Mouse (Mus musculus) intestine, embryonic 16.5 days (tissue): Measurements from ENCODE around the gene Pafah2. TPM values are rescaled to one million over a fixed set of nuclear protein-coding genes. Genes with fewer than 3 reads are reported as not detected.

Source experiments
- ATAC-seq: fragments of 200-750 bp; cut with Nextera tagmentation; 2 replicates; pipeline ENCODE4 v1.8.0; 2017; ENCODE audit warnings: moderate TSS enrichment, moderate library complexity
- H3K27ac ChIP-seq: fragments of 300-500 bp; sonication (generic); 2 replicates; pipeline ENCODE4 v1.5.1; 2014; ENCODE audit warnings: mild to moderate bottlenecking, low read length
- H3K27me3 ChIP-seq: fragments of 300-500 bp; sonication (generic); replicated peaks from 2 replicates; pipeline ENCODE4 v1.6.1; 2014; ENCODE audit warnings: low read length, control low read depth, mixed read lengths; ENCODE audit not compliant: control insufficient read depth, insufficient read depth
- H3K36me3 ChIP-seq: fragments of 300-500 bp; sonication (generic); 2 replicates; pipeline ENCODE4 v1.6.1; 2014; ENCODE audit warnings: low read length, control low read depth; ENCODE audit not compliant: control insufficient read depth, insufficient read depth
- H3K4me1 ChIP-seq: fragments of 300-500 bp; sonication (generic); 2 replicates; pipeline ENCODE4 v1.6.1; 2014; ENCODE audit warnings: low read length, control low read depth, mixed read lengths; ENCODE audit not compliant: control insufficient read depth, insufficient read depth
- H3K4me2 ChIP-seq: fragments of 300-500 bp; sonication (generic); 2 replicates; pipeline ENCODE4 v1.6.1; 2014; ENCODE audit warnings: low read depth, low read length, control low read depth
- H3K4me3 ChIP-seq: fragments of 300-500 bp; sonication (generic); 2 replicates; pipeline ENCODE4 v1.5.1; 2014; ENCODE audit warnings: mild to moderate bottlenecking, low read length
- H3K9ac ChIP-seq: fragments of 300-500 bp; sonication (generic); 2 replicates; pipeline ENCODE4 v1.6.1; 2014; ENCODE audit warnings: low read depth, low read length
- H3K9me3 ChIP-seq: fragments of 300-500 bp; sonication (generic); 2 replicates; pipeline ENCODE4 v1.6.1; 2016; ENCODE audit warnings: low read length, control low read depth; ENCODE audit not compliant: control insufficient read depth
- WGBS: fragments of 180-500 bp; shearing (Covaris S2); extraction: QIAGEN DNeasy Blood & Tissue Kit; methylation state at CpG from one replicate; pipeline ENCODE4 v1.1.7; 2014; 5-methylcytosine and 5-hydroxymethylcytosine counted together
- polyA plus RNA-seq: library from polyadenylated mRNA; unstranded; fragments of >200 nt; fragmentation: Nextera tagmentation; extraction: Ambion mirVana; gene quantifications from 2 replicates; pipeline ENCODE4 v1.2.1, GENCODE M21; 2015

The Pafah2 gene
- polyA plus RNA-seq, 1 experiment from 2014 or later = 61.6 TPM

DNA sequence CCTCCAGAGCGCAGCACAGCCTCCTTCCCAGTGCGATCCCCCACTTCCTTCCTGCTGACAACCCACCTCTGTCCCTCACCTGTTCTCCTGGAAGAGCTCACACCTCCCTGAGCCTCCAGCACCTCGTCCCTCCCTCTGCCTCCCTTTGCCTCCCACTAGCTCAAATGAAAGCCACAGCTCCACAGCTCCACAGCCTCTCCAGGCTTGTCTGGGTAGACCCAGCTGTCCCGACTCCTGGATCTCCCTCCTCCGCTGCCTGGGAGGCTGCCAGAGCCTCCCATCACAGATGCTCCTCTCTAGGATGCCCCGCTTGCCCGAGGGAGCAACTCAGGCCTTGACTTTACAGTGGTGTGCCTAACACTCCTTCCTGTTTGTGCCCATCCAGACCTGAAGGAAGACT, 29.0 kb downstream of the Pafah2 start:
- H3K4me3 ChIP-seq = no peak overlapping the region
- no peak overlapping the region for H3K27ac ChIP-seq
- peaks cover 9% of the 10 kb centered on the region for H3K36me3 ChIP-seq
- H3K4me2 ChIP-seq = no peak overlapping the region
- no peak overlapping the region for H3K9ac ChIP-seq
- ATAC-seq = no peak
- no peaks in the 10 kb centered on the region for H3K9me3 ChIP-seq
- 68% methylated on average over 7 of the region's 7 CpGs for WGBS
- H3K4me1 ChIP-seq = peaks cover 2% of the 10 kb centered on the region; the same call in 1 of the 2 replicates
- H3K27me3 ChIP-seq = no peaks in the 10 kb centered on the region

- peak; percentile 58; the same call in 1 of the 2 replicates for ATAC-seq
- H3K36me3 ChIP-seq = no peaks in the 10 kb centered on the region
- H3K4me2 ChIP-seq = peak overlapping the region; percentile 25; the same call in 1 of the 2 replicates
- H3K27ac ChIP-seq = peak overlapping the region; percentile 78
- peak overlapping the region; percentile 59 for H3K9ac ChIP-seq
- H3K4me3 ChIP-seq = no peak overlapping the region
- peaks cover 12% of the 10 kb centered on the region for H3K4me1 ChIP-seq
- 29% methylated on average over 23 of the region's 23 CpGs for WGBS
- no peaks in the 10 kb centered on the region for H3K9me3 ChIP-seq
- no peaks in the 10 kb centered on the region for H3K27me3 ChIP-seq
Measured at GRCm38 (mm10) chr4:134430381-134431004, 34.4 kb downstream of the Pafah2 start.

- Histone ChIP-seq H3K36me3 (no peaks in the 10 kb centered on the region), H3K27me3 (no peaks in the 10 kb centered on the region), H3K9ac (no peak overlapping the region), H3K4me1 (peaks cover 12% of the 10 kb centered on the region), H3K4me3 (no peak overlapping the region), H3K4me2 (no peak overlapping the region), H3K9me3 (no peaks in the 10 kb centered on the region), H3K27ac (no peak overlapping the region)
- ATAC-seq = no peak
- 83% methylated on average over 15 of the region's 15 CpGs for WGBS
Measured at GRCm38 (mm10) chr4:134432686-134433360, 36.7 kb downstream of the Pafah2 start.

- 40% methylated on average over 7 of the region's 7 CpGs for WGBS
- ATAC-seq = no peak
- no peak overlapping the region for H3K4me3 ChIP-seq
- H3K36me3 ChIP-seq = no peaks in the 10 kb centered on the region
- H3K9me3 ChIP-seq = no peaks in the 10 kb centered on the region
- H3K4me2 ChIP-seq = no peak overlapping the region
- H3K27me3 ChIP-seq = no peaks in the 10 kb centered on the region
- no peak overlapping the region for H3K9ac ChIP-seq
- no peak overlapping the region for H3K27ac ChIP-seq
- no peaks in the 10 kb centered on the region for H3K4me1 ChIP-seq
Measured at GRCm38 (mm10) chr4:134436185-134436584, 40.1 kb downstream of the Pafah2 start.

GRCm38 (mm10) chr4:134436659-134437058, 40.5 kb downstream of the Pafah2 start:
- Histone ChIP-seq H3K9me3 (no peaks in the 10 kb centered on the region), H3K4me3 (no peak overlapping the region), H3K4me1 (no peaks in the 10 kb centered on the region), H3K27me3 (no peaks in the 10 kb centered on the region), H3K9ac (no peak overlapping the region), H3K4me2 (no peak overlapping the region), H3K36me3 (no peaks in the 10 kb centered on the region), H3K27ac (no peak overlapping the region)
- 67% methylated on average over 10 of the region's 10 CpGs for WGBS
- ATAC-seq = no peak

GRCm38 (mm10) chr4:134439119-134439518, 43.0 kb downstream of the Pafah2 start:
- H3K4me2 ChIP-seq = no peak overlapping the region
- H3K9me3 ChIP-seq = no peaks in the 10 kb centered on the region
- no peak overlapping the region for H3K9ac ChIP-seq
- H3K4me1 ChIP-seq = no peaks in the 10 kb centered on the region
- ATAC-seq = 0 out of 2 replicates have a peak, but pooled peaks have one; percentile 26
- H3K36me3 ChIP-seq = no peaks in the 10 kb centered on the region
- no peak overlapping the region for H3K27ac ChIP-seq
- 56% methylated on average over 3 of the region's 3 CpGs for WGBS
- no peak overlapping the region for H3K4me3 ChIP-seq
- no peaks in the 10 kb centered on the region for H3K27me3 ChIP-seq

- H3K4me2 ChIP-seq = no peak overlapping the region
- H3K27ac ChIP-seq = no peak overlapping the region
- H3K9me3 ChIP-seq = no peaks in the 10 kb centered on the region
- H3K9ac ChIP-seq = no peak overlapping the region
- H3K27me3 ChIP-seq = no peaks in the 10 kb centered on the region
- ATAC-seq = no peak
- no peaks in the 10 kb centered on the region for H3K36me3 ChIP-seq
- 79% methylated on average over 4 of the region's 4 CpGs for WGBS
- no peaks in the 10 kb centered on the region for H3K4me1 ChIP-seq
- H3K4me3 ChIP-seq = no peak overlapping the region
Measured at GRCm38 (mm10) chr4:134439919-134440318, 43.8 kb downstream of the Pafah2 start.

GRCm38 (mm10) chr4:134442216-134442615, 46.1 kb downstream of the Pafah2 start:
- Histone ChIP-seq H3K27me3 (no peaks in the 10 kb centered on the region), H3K36me3 (no peaks in the 10 kb centered on the region), H3K4me2 (no peak overlapping the region), H3K9me3 (no peaks in the 10 kb centered on the region), H3K4me1 (no peaks in the 10 kb centered on the region), H3K9ac (no peak overlapping the region), H3K27ac (no peak overlapping the region), H3K4me3 (no peak overlapping the region)
- whole genome bisulfite sequencing = 81% methylated on average over 4 of the region's 4 CpGs
- ATAC-seq = no peak

DNA sequence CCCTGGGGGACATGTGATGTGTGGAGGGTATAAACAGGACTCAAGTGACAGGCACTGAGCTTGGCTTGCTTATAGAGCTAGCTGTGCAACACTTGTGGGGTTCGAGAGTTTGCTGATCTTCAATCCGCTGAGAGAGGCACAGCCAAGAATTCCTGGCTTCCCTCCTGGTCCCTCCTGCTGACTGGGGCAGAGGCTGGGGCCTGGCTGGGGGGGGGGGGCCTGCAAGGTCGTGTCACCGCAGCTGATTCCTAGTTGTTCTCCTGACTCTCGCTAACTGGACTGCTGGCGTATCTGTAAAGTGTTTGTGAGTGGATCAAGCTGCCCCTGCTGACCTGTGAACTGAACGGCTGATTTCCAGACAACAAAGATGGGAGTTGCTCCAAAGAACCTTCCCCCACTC, 47.5 kb downstream of the Pafah2 start:
- Histone ChIP-seq H3K4me2 (no peak overlapping the region), H3K27me3 (no peaks in the 10 kb centered on the region), H3K9ac (no peak overlapping the region), H3K27ac (no peak overlapping the region), H3K36me3 (no peaks in the 10 kb centered on the region), H3K4me3 (no peak overlapping the region), H3K9me3 (no peaks in the 10 kb centered on the region), H3K4me1 (no peaks in the 10 kb centered on the region)
- 40% methylated on average over 7 of the region's 7 CpGs for WGBS
- ATAC-seq = no peak
